Mouse (Mus musculus) embryonic facial prominence, embryonic 11.5 days (tissue): Measurements from ENCODE around the gene Pop4. TPM values are rescaled to one million over a fixed set of nuclear protein-coding genes. Genes with fewer than 3 reads are reported as not detected.

Experiments used
- ATAC-seq: fragments of 200-750 bp; cut with Nextera tagmentation; replicated peaks from 2 replicates; pipeline ENCODE4 v1.8.0; 2017; ENCODE audit warnings: low read depth; ENCODE audit not compliant: insufficient number of reproducible peaks, low FRiP score, low TSS enrichment
- DNase-seq: peaks from one replicate; pipeline ENCODE4 v3.0.0-alpha.2; 2015; ENCODE audit warnings: low spot score
- H3K27ac ChIP-seq: fragments of 300-500 bp; sonication (generic); replicated peaks from 2 replicates; pipeline ENCODE4 v1.5.1; 2014; ENCODE audit warnings: mild to moderate bottlenecking, low read depth, low read length, control low read depth
- H3K27me3 ChIP-seq: fragments of 300-500 bp; sonication (generic); 2 replicates; pipeline ENCODE4 v1.6.1; 2014; ENCODE audit warnings: mild to moderate bottlenecking, low read length, moderate library complexity, mixed read lengths; ENCODE audit not compliant: control insufficient read depth, insufficient read depth
- H3K36me3 ChIP-seq: fragments of 300-500 bp; sonication (generic); replicated peaks from 2 replicates; pipeline ENCODE4 v1.6.1; 2014; ENCODE audit warnings: low read depth, mild to moderate bottlenecking, low read length, moderate library complexity, mixed read lengths; ENCODE audit not compliant: control insufficient read depth, insufficient read depth
- H3K4me1 ChIP-seq: fragments of 300-500 bp; sonication (generic); 2 replicates; pipeline ENCODE4 v1.6.1; 2014; ENCODE audit warnings: low read length, mixed read lengths; ENCODE audit not compliant: control insufficient read depth, insufficient read depth
- H3K4me2 ChIP-seq: fragments of 300-500 bp; sonication (generic); 2 replicates; pipeline ENCODE4 v1.6.1; 2014; ENCODE audit warnings: low read depth, mild to moderate bottlenecking, control low read depth, low read length, moderate library complexity
- H3K4me3 ChIP-seq: fragments of 300-500 bp; sonication (generic); 2 replicates; pipeline ENCODE4 v1.5.1; 2014; ENCODE audit warnings: low read depth, low read length, control low read depth
- H3K9ac ChIP-seq: fragments of 300-500 bp; sonication (generic); replicated peaks from 2 replicates; pipeline ENCODE4 v1.6.1; 2014; ENCODE audit warnings: mild to moderate bottlenecking, control low read depth, low read length
- H3K9me3 ChIP-seq: fragments of 300-500 bp; sonication (generic); replicated peaks from 2 replicates; pipeline ENCODE4 v1.6.1; 2016; ENCODE audit warnings: mild to moderate bottlenecking, low read length, inconsistent platforms, mixed read lengths; ENCODE audit not compliant: control insufficient read depth
- WGBS: fragments of 180-500 bp; shearing (Covaris S2); extraction: QIAGEN DNeasy Blood & Tissue Kit; methylation state at CpG from one replicate; pipeline ENCODE4 v1.1.7; 2014; 5-methylcytosine and 5-hydroxymethylcytosine counted together
- polyA plus RNA-seq: library from polyadenylated mRNA; unstranded; fragments of >200 nt; fragmentation: Nextera tagmentation; extraction: Ambion mirVana; gene quantifications from 2 replicates; pipeline ENCODE4 v1.2.1, GENCODE M21; 2014

The Pop4 gene
- polyA plus RNA-seq, 1 experiment from 2014 or later = 109 TPM

- no peak overlapping the region for H3K4me2 ChIP-seq
- 56% methylated on average over 5 of the region's 5 CpGs for WGBS
- no peaks in the 10 kb centered on the region for H3K9me3 ChIP-seq
- ATAC-seq = no peak
- no peak overlapping the region for H3K4me3 ChIP-seq
- no peak overlapping the region for H3K27ac ChIP-seq
- DNase-seq = no peak
- no peaks in the 10 kb centered on the region for H3K27me3 ChIP-seq
- H3K36me3 ChIP-seq = 0 out of 2 replicates have a peak, but pooled peaks cover 2% of the 10 kb centered on the region
- H3K4me1 ChIP-seq = no peaks in the 10 kb centered on the region
- H3K9ac ChIP-seq = no peak overlapping the region
Observed at GRCm38 (mm10) chr7:38217417-38218171, 53.6 kb downstream of the Pop4 start.

DNA sequence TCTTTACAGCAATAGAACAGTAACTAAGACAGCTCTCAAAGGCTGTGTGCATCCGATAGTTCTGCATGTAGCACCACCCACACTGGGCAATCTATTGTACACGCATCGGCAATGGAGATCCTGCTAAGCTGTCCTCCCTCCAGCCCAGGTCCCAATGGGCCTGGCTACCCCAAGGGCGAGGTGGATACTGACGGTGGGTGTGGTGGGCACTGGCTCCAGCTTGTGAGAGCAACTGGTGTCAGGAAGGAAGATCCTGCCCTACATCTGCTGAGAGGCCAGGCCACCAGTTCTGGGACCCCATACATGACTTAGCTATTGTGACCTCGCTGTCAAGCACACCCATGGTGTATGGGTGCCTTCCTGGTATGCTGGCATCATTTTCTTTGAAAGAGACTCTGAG lies 55.5 kb downstream of the Pop4 start:
- Histone ChIP-seq H3K27ac (no peak overlapping the region), H3K4me3 (no peak overlapping the region), H3K9ac (no peak overlapping the region), H3K4me2 (no peak overlapping the region), H3K9me3 (no peaks in the 10 kb centered on the region), H3K4me1 (no peaks in the 10 kb centered on the region), H3K27me3 (no peaks in the 10 kb centered on the region), H3K36me3 (no peaks in the 10 kb centered on the region)
- 90% methylated on average over 6 of the region's 6 CpGs for WGBS
- DNase-seq (no peak), ATAC-seq (no peak)

DNA sequence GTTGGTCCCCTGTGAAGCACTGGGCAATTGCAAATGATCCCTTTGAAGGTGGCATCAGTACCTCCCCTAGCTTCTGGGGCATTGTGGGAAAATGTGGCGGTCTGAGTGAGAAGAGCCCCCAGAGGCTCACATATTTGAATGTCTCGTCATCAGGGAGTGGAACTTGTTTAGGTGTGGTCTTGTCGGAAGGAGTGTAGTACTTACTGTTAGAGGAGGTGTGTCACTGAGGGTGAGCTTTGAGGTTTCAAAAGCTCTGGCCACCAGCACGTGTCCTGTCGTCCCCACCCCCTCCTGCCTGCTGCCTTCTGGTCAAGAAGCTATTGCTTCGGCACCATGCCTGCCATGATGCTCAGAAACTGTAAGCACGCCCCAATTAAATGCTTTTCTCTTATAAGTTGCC lies 55.9 kb downstream of the Pop4 start:
- ATAC-seq = no peak
- WGBS = 79% methylated on average over 7 of the region's 7 CpGs

DNA sequence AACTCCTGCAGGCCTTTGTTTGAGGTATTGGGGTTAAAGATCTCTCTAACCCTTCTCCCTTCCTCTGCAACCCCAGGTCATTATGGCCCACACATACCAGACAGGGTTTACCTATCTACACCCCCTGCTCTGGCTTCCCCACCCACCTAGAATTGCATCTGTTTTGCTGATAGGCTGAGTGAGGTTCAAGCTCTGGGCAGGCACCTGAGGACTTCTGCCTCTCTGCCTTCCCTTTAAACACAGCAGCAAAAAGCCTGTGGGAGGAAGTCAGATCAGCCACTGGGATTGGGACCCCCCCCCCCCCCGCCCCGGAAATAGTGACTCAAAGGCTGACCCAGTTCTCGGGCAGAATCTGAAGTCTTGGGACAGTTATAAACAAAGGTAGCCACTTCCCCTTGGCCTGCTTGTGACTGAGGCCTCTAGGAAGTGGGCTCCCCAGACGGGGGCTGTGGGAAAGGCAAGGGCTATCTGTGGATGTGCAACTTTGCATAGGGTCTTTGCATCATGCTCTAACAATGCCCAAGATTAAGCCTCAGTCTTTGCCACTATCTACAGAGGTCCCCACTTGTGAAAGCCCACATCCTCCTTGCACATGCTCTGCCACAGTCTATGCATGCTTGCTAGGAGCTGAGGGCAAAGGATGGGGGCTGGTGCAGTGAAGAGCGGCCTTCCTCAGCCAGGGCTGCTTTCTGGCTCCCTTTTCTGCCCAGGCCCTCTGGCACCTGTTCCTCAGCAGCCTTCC lies 56.6 kb downstream of the Pop4 start:
- Histone ChIP-seq H3K9ac (no peak overlapping the region), H3K36me3 (no peaks in the 10 kb centered on the region), H3K9me3 (no peaks in the 10 kb centered on the region), H3K27me3 (no peaks in the 10 kb centered on the region), H3K4me1 (no peaks in the 10 kb centered on the region), H3K4me2 (no peak overlapping the region), H3K4me3 (no peak overlapping the region), H3K27ac (no peak overlapping the region)
- ATAC-seq (no peak), DNase-seq (no peak)
- WGBS = 81% methylated on average over 5 of the region's 5 CpGs

More for the DNA sequence above, 55.9 kb downstream of the Pop4 start:
- Histone ChIP-seq H3K27ac (no peak overlapping the region), H3K36me3 (no peaks in the 10 kb centered on the region), H3K4me1 (no peaks in the 10 kb centered on the region), H3K9ac (no peak overlapping the region), H3K27me3 (no peaks in the 10 kb centered on the region), H3K4me2 (no peak overlapping the region), H3K4me3 (no peak overlapping the region), H3K9me3 (no peaks in the 10 kb centered on the region)
- DNase-seq = no peak

DNA sequence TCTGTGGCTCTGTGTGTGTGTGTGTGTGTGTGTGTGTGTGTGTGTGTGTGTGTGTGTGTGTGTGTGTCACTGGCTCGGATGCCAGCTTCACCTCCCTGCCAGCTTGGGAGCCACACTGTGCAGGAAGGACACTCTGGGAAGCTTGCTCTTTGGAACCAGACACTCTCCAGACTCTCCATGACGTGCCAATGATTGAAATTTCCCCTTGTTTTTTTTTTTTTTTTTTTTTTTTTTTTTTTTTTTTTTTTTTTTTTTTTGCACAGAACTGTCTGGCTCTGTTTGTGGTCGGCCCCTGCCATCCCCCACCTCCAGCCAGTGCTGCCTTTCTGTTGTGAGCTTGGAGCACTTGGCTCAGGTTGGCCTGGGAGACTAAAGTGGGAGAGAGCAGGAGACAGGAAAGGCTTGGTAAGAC lies 58.6 kb downstream of the Pop4 start:
- no peak overlapping the region for H3K9ac ChIP-seq
- no peak overlapping the region for H3K4me2 ChIP-seq
- DNase-seq (no peak), ATAC-seq (no peak)
- no peaks in the 10 kb centered on the region for H3K4me1 ChIP-seq
- H3K36me3 ChIP-seq = no peaks in the 10 kb centered on the region
- H3K27me3 ChIP-seq = no peaks in the 10 kb centered on the region
- H3K9me3 ChIP-seq = no peaks in the 10 kb centered on the region
- no peak overlapping the region for H3K4me3 ChIP-seq
- WGBS = 32% methylated on average over 2 of the region's 3 CpGs
- no peak overlapping the region for H3K27ac ChIP-seq

Other genes with a start within 250 kb of the Pop4 start
- 50.5 and 56.9 TPM in 2 replicates for gene Uri1, start 247.9 kb downstream of the Pop4 start, polyA plus RNA-seq
- 91.0 and 101 TPM in 2 replicates for gene Ccne1, start 163.9 kb downstream of the Pop4 start, polyA plus RNA-seq
- 14.6 and 17.2 TPM in 2 replicates for gene 1600014C10Rik, start 88.2 kb downstream of the Pop4 start, polyA plus RNA-seq
- 3.0 and 3.1 TPM in 2 replicates for gene Plekhf1, start 43.4 kb downstream of the Pop4 start, polyA plus RNA-seq